Mouse (Mus musculus): ENCODE measurements around the gene B4galt4. TPM values are rescaled to one million over a fixed set of nuclear protein-coding genes. Genes with fewer than 3 reads are reported as not detected.
"Not testable (repeated sequence)": the region's sequence is repeated elsewhere in the genome, so short reads cannot be mapped to it uniquely, and the experiment has no call there.

B4galt4 gene
- polyA plus RNA-seq, 1 experiment from 2014 or later: 33.4 TPM

DNA sequence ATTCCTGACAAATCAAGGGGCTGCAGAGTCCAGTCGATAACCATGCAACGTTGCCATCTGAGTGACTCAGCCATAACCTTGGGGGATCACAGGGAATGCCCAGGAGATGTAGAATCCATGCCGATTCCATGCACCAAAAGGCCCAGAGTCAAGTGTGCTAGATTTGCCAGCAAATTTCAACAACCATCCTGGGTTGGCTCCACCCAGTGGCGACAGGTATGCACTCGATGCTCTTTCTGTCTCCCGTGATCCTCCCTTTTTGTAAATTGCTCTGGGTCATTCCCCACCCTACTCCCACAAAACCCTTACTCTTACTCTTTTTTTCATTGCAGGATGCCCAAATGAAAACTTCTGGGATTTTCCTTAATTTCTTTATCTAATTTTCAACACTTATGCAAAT is 34.3 kb downstream of the B4galt4 start:
- no peaks in the 10 kb centered on the region for H3K36me3 ChIP-seq
- 61% methylated on average over 6 of the region's 6 CpGs for WGBS
- no peak overlapping the region for H3K27ac ChIP-seq
- no peak overlapping the region for H3K4me3 ChIP-seq
- no peaks in the 10 kb centered on the region for H3K9me3 ChIP-seq (replicated peaks)
- H3K4me1 ChIP-seq: peaks cover 6% of the 10 kb centered on the region; the same call in 1 of the 2 replicates
- no peak for ATAC-seq (ENCODE audit: low FRiP score)
- H3K9ac ChIP-seq: no peak overlapping the region
- H3K27me3 ChIP-seq: no peaks in the 10 kb centered on the region
- H3K4me2 ChIP-seq (replicated peaks): no peak overlapping the region

DNA sequence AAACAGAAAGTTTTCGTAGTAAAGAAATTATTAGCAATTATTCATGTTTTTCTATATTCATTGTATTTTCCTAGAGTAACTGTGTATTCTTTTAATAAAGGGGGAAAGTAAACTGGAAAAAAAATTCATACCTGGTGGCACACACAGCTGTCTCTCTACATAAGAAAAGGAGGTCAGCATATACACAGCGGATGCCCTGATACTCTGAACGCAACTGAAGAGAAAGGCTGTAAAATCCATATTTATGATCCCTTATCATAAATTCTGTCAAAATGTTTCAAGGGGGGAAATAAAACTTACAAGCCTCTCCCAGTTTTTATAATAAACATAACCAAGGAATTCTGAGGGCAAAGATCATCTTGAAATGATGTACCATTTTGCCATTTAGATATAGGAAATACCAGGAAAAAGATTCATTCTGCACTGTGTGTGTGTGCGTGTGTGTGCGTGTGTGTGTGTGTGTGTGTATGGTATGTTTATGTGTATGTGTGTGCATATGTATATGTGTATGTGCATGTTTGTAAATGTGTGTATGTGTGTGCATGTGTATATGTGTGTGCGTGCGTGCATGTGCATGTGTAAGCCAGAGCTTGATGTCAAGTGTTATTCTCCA is 39.0 kb downstream of the B4galt4 start:
- H3K36me3 ChIP-seq: no peaks in the 10 kb centered on the region
- H3K4me1 ChIP-seq: 0 out of 2 replicates have a peak, but pooled peaks cover 6% of the 10 kb centered on the region
- no peak overlapping the region for H3K27ac ChIP-seq
- H3K4me3 ChIP-seq: no peak overlapping the region
- 94% methylated on average over 7 of the region's 7 CpGs for WGBS
- H3K9ac ChIP-seq: no peak overlapping the region
- no peak for ATAC-seq (ENCODE audit: low FRiP score)
- no peaks in the 10 kb centered on the region for H3K27me3 ChIP-seq
- H3K9me3 ChIP-seq (replicated peaks): no peaks in the 10 kb centered on the region
- no peak overlapping the region for H3K4me2 ChIP-seq (replicated peaks)

DNA sequence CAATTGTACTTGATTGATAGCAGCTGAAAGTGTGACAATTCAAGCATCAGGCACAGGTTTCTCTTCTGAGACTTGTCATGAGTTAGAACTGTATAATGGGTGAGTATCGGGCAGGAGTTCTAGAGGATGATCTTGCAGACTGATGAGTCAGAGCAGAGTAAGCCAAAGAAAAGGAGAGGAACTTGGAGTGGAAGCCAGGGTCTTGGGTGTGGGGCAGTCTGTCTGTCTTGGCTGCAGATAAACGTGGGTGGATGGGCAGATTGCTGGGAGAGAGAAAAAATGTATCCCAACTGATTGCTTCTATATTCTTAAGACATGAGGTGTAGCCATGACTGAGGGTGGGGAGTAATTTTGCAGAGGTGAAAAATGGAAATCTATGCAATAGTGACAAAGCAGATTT is 39.9 kb downstream of the B4galt4 start:
- no peak overlapping the region for H3K4me3 ChIP-seq
- no peak overlapping the region for H3K9ac ChIP-seq
- no peaks in the 10 kb centered on the region for H3K27me3 ChIP-seq
- H3K9me3 ChIP-seq (replicated peaks): no peaks in the 10 kb centered on the region
- no peaks in the 10 kb centered on the region for H3K36me3 ChIP-seq
- no peak overlapping the region for H3K4me2 ChIP-seq (replicated peaks)
- 0 out of 2 replicates have a peak, but pooled peaks cover 6% of the 10 kb centered on the region for H3K4me1 ChIP-seq
- WGBS: 79% methylated on average over 2 of the region's 2 CpGs
- no peak for ATAC-seq (ENCODE audit: low FRiP score)
- no peak overlapping the region for H3K27ac ChIP-seq

DNA sequence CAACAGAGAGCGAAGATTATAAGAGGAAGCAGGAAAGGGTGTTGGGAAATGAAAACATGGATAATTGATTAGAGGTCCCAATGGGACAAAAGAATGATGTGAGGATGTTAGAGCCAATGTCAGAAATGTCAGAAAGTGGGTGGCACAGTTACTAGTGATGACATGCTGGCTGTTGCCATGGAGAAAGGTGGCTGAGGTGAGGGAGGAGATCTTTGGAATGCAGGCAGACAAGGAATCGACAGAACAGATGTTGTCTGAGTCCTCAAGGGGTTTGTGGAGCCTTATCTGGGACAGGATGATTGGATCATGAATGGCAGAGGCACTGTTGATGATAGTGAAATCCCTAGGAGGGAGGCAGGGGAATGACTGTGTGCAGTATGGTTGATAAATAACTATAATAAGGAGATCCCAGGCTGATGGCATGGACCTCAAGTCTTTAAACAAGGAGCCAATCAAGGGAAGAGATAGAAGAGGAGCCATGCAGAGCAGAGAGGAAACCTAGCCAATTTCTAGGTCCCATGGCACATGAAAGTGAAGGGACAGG is 40.5 kb downstream of the B4galt4 start:
- H3K4me2 ChIP-seq (replicated peaks): no peak overlapping the region

DNA sequence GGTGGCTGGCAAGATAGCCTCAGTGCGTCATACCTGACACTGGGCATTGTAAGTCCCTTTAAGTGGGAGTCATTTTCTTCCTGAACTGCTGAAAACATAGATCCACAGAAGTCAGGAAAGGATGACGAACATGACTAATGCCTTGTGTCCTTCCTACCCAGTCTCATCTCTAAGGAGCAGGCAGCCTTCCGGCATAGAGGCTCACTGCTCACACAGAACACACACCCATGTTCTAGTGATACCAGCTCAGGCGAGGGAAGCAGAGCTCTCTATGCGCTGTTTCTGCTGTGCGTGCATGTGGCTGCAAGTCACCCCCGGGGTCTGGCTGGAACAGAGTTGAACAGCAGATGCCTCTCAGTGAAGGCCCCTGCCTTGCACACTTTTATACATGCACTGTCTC is 43.2 kb downstream of the B4galt4 start:
- Histone ChIP-seq H3K9me3 (replicated peaks) (no peaks in the 10 kb centered on the region), H3K27ac (no peak overlapping the region), H3K9ac (no peak overlapping the region), H3K4me2 (replicated peaks) (no peak overlapping the region), H3K4me3 (no peak overlapping the region), H3K4me1 (0 out of 2 replicates have a peak, but pooled peaks cover 6% of the 10 kb centered on the region), H3K36me3 (no peaks in the 10 kb centered on the region), H3K27me3 (no peaks in the 10 kb centered on the region)
- WGBS: 76% methylated on average over 7 of the region's 7 CpGs
- ATAC-seq (ENCODE audit: low FRiP score): no peak

More for the DNA sequence above, 40.5 kb downstream of the B4galt4 start:
- Histone ChIP-seq H3K27ac (no peak overlapping the region), H3K27me3 (no peaks in the 10 kb centered on the region), H3K4me1 (0 out of 2 replicates have a peak, but pooled peaks cover 6% of the 10 kb centered on the region), H3K9me3 (replicated peaks) (no peaks in the 10 kb centered on the region), H3K4me3 (no peak overlapping the region), H3K36me3 (no peaks in the 10 kb centered on the region), H3K9ac (no peak overlapping the region)
- ATAC-seq (ENCODE audit: low FRiP score): no peak
- WGBS: 50% methylated on average over 2 of the region's 2 CpGs

DNA sequence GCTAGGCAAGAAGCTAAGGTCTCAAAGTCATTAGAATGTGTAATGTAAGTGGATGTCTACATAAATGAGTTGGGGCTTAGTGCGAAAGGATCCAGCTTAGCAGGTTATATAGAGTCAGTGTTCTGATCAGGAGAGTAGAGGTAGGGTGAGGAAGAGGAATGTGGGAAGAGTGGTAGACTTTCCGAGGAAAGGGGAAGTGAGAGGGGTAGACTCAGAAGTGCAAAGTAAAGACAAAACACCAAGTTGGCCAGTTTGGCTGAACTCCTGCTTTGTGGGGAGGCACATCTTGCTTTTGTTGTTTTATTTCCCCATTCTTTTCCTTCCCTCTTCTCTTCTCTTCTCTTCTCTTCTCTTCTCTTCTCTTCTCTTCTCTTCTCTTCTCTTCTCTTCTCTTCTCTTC is 47.0 kb downstream of the B4galt4 start:
- Histone ChIP-seq H3K27ac (no peak overlapping the region), H3K9ac (no peak overlapping the region), H3K9me3 (replicated peaks) (no peaks in the 10 kb centered on the region), H3K27me3 (no peaks in the 10 kb centered on the region), H3K4me3 (no peak overlapping the region), H3K4me2 (replicated peaks) (no peak overlapping the region), H3K4me1 (0 out of 2 replicates have a peak, but pooled peaks cover 6% of the 10 kb centered on the region), H3K36me3 (no peaks in the 10 kb centered on the region)
- 91% methylated on average over 2 of the region's 2 CpGs for WGBS
- no peak for ATAC-seq (ENCODE audit: low FRiP score)

DNA sequence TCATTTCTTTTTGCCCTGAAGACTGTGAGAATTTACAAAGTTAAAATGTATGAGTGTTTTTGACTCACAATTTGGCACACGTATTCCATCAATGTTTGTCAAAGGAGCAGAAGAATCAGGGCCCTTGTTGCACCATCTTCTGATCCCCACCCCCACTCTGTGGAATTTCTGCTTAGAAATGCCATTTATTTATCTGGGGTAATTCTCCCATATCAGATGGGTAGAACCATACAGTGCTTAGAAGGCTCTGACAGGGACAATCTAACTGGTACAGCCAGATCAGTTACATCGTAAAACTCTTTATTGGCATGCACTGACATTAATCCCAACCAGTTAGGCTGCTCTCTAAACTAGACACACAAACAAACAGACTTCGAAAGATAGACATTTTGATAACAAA is 47.9 kb downstream of the B4galt4 start:
- no peaks in the 10 kb centered on the region for H3K36me3 ChIP-seq
- H3K4me2 ChIP-seq (replicated peaks): no peak overlapping the region
- no peak overlapping the region for H3K4me3 ChIP-seq
- 92% methylated on average over 3 of the region's 3 CpGs for WGBS
- ATAC-seq (ENCODE audit: low FRiP score): no peak
- no peaks in the 10 kb centered on the region for H3K27me3 ChIP-seq
- 0 out of 2 replicates have a peak, but pooled peaks cover 4% of the 10 kb centered on the region for H3K4me1 ChIP-seq
- no peaks in the 10 kb centered on the region for H3K9me3 ChIP-seq (replicated peaks)
- no peak overlapping the region for H3K27ac ChIP-seq
- no peak overlapping the region for H3K9ac ChIP-seq

DNA sequence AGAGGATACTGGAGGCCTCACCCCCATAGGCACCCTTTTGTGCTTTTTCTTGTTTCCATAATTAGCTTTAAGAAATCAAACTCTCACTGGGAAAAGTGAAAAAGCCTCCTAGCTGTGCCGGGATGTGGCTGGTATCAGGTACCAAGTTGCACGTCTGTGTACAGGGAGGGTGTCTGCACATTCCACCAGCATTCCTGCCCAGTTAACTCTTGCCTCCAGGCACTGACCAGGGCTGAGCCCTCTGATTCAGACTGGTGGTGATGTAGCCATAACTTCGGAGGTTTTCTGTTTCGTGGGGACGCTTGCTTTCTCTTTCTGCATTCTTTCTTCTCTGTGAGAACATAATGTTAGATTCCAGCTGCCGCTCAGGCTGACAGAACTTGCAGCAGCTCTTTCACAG is 51.1 kb downstream of the B4galt4 start:
- Histone ChIP-seq H3K9me3 (replicated peaks) (no peaks in the 10 kb centered on the region), H3K36me3 (no peaks in the 10 kb centered on the region), H3K4me2 (replicated peaks) (no peak overlapping the region), H3K4me1 (0 out of 2 replicates have a peak, but pooled peaks cover 4% of the 10 kb centered on the region), H3K4me3 (no peak overlapping the region), H3K27me3 (no peaks in the 10 kb centered on the region), H3K9ac (no peak overlapping the region), H3K27ac (no peak overlapping the region)
- ATAC-seq (ENCODE audit: low FRiP score): no peak
- 62% methylated on average over 6 of the region's 6 CpGs for WGBS

DNA sequence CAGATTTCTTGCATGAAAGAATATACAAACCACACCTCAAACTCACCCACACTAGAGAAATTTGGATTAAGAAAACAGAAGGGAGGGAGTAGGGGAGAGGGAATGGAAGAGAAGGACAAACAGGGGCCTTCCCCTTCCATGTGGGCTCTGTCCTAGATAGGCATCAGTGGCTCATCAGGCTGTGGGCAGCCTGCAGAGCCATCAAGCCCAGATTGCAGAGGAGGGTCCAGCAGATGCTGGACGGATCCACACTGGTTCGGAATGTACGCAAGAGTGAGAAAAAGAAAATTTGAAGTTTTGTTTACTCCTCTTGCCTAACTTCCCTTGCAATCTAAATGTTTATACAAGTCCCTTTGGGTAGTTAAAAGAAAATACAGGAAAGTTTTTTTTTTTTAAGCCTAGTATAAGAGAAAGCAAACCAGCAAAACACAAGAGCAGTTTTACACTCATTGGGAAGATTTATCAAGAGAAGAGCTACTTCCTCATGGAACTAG is 56.9 kb downstream of the B4galt4 start:
- H3K9ac ChIP-seq: no peak overlapping the region
- no peak overlapping the region for H3K4me3 ChIP-seq
- no peak overlapping the region for H3K27ac ChIP-seq
- H3K27me3 ChIP-seq: no peaks in the 10 kb centered on the region
- no peak overlapping the region for H3K4me2 ChIP-seq (replicated peaks)
- H3K9me3 ChIP-seq (replicated peaks): no peaks in the 10 kb centered on the region
- ATAC-seq (ENCODE audit: low FRiP score): no peak
- 80% methylated on average over 3 of the region's 3 CpGs for WGBS
- no peaks in the 10 kb centered on the region for H3K4me1 ChIP-seq
- no peaks in the 10 kb centered on the region for H3K36me3 ChIP-seq

DNA sequence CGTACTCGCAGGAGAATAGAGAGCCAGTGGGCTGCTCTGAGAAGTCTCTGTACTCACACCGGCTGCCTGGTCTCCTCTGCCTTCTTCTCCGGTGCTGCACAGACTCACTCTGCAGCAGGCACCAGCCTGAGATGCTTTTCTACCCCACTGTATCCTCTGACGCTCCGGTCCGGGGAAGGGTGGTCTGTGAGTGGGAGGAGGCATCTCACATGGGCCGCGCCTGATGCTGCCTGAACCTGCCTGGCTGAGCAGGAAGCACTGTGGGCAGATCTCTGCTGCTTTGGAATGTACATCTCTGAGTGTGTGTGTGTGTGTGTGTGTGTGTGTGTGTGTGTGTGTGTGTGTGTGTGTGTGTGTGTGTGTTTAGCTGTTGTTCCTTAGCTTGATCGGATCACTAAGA is 58.0 kb downstream of the B4galt4 start, which contains the start of gene Upk1b:
Gene Upk1b, minus strand, starts transcription at position 238 of the 400 bp plus-strand sequence.
- Histone ChIP-seq H3K9ac (no peak within 1 kb of the TSS), H3K36me3 (no peaks in the 10 kb centered on the region), H3K4me3 (no peak within 1 kb of the TSS), H3K27ac (no peak within 1 kb of the TSS), H3K27me3 (no peaks in the 10 kb centered on the region), H3K4me2 (replicated peaks) (no peak within 1 kb of the TSS), H3K9me3 (replicated peaks) (no peaks in the 10 kb centered on the region), H3K4me1 (no peaks in the 10 kb centered on the region)
- no peak for ATAC-seq (ENCODE audit: low FRiP score)
- WGBS: 54% methylated on average over 10 of the region's 10 CpGs

DNA sequence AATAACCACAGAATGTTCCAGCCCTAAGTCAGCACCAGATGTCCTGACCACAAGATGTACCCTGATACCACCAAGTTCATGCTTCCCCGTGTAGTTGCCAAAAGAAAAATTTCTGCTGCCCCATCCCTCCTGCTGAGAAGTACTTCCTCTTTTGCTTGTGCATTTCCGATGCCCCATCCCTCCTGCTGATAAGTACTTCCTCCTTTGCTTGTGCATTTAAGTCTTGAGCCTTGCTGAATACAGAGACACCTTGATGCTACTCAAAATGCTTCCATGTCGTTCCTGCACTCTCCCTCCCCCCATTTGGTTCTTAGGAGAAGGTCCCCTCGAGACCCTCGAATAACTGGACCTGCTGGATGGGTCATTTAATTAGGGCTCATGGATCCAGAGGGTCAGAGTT is 65.7 kb downstream of the B4galt4 start:
- not testable (repeated sequence) for H3K27me3 ChIP-seq; H3K4me3 ChIP-seq; H3K9me3 ChIP-seq (replicated peaks); H3K9ac ChIP-seq; H3K36me3 ChIP-seq; H3K4me1 ChIP-seq; H3K27ac ChIP-seq; ATAC-seq (ENCODE audit: low FRiP score); H3K4me2 ChIP-seq (replicated peaks)
- 84% methylated on average over 5 of the region's 5 CpGs for WGBS

DNA sequence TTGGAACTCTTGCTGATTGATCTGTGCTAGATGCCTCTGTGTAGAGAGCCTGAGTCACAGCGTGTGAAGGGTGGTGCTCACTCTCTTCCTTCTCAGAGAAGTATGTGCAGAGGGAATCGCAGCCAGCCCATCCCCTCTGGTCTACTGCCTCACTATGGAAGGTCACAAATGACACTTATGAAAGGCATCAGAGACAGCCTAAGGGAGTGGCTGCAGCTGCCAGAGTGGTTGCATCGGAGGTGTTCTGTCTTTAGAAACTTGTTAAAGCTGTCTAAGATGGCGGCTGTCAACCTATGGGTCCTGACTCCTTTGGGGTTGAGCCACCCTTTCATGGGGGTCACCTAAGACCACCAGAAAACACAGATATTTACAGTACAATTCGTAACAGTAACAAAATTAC is 68.1 kb downstream of the B4galt4 start:
- H3K9me3 ChIP-seq (replicated peaks): no peaks in the 10 kb centered on the region
- no peak overlapping the region for H3K27ac ChIP-seq
- H3K4me3 ChIP-seq: no peak overlapping the region
- WGBS: 83% methylated on average over 5 of the region's 5 CpGs
- no peak overlapping the region for H3K9ac ChIP-seq
- no peaks in the 10 kb centered on the region for H3K27me3 ChIP-seq
- H3K36me3 ChIP-seq: no peaks in the 10 kb centered on the region
- no peak for ATAC-seq (ENCODE audit: low FRiP score)
- no peak overlapping the region for H3K4me2 ChIP-seq (replicated peaks)
- no peaks in the 10 kb centered on the region for H3K4me1 ChIP-seq

DNA sequence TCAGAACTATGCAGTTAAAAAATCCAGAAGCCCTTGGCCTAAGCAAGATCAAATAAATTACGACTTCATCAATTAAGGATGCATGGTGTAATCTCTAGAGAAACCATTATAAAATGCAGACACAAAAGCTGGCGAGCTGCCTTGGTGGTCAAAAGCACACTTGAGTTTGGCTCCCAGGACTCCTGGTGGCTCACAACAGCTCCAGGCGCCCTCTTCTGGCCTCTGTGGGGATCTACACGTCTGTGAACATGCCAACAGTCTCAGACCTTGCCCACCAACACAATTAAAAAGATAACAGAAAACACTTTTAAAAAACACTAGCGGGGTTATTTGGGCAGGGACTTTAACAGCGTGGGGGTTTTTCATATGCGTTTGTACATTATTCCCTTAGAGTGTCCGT is 70.5 kb downstream of the B4galt4 start:
- Histone ChIP-seq H3K27ac (no peak overlapping the region), H3K9ac (no peak overlapping the region), H3K9me3 (replicated peaks) (no peaks in the 10 kb centered on the region), H3K4me2 (replicated peaks) (no peak overlapping the region), H3K4me1 (peaks cover 10% of the 10 kb centered on the region), H3K36me3 (no peaks in the 10 kb centered on the region), H3K27me3 (no peaks in the 10 kb centered on the region), H3K4me3 (no peak overlapping the region)
- 34% methylated on average over 8 of the region's 8 CpGs for WGBS
- ATAC-seq (ENCODE audit: low FRiP score): no peak

Data from hindbrain, embryonic 12.5 days (tissue).